Mouse (Mus musculus) embryo, embryonic 11 days (tissue): Measurements from ENCODE around the gene Pde7b.

Experiments used
- DNase-seq: peaks from one replicate; pipeline ENCODE4 v3.0.0-alpha.2; 2015

The Pde7b gene

GRCm38 (mm10) chr10:20492216-20492964 is 232.5 kb downstream of the Pde7b start:
- DNase-seq = no peak

DNA sequence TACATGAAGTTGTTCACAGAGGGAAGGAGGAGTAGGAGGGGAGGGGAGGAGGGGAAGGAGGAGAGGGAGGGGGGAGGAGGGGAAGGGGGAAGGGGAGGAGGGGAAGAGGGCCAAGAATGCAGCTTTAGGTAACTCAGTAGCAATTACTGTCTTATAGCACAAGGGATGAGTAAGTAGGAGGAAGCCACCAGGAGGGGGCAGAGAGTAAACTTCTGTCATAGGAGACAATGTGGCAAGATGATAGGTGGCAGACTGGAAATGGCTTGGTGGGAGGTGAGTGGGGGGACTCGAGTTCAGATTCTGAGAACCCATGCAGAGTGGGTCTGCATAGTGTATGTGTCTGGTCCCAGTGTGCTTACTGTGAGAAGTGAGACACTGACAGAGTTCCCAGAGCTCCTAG is 234.1 kb downstream of the Pde7b start:
- DNase-seq = peak; percentile 28

- no peak for DNase-seq
Measured at GRCm38 (mm10) chr10:20490281-20490680, 234.6 kb downstream of the Pde7b start.

DNA sequence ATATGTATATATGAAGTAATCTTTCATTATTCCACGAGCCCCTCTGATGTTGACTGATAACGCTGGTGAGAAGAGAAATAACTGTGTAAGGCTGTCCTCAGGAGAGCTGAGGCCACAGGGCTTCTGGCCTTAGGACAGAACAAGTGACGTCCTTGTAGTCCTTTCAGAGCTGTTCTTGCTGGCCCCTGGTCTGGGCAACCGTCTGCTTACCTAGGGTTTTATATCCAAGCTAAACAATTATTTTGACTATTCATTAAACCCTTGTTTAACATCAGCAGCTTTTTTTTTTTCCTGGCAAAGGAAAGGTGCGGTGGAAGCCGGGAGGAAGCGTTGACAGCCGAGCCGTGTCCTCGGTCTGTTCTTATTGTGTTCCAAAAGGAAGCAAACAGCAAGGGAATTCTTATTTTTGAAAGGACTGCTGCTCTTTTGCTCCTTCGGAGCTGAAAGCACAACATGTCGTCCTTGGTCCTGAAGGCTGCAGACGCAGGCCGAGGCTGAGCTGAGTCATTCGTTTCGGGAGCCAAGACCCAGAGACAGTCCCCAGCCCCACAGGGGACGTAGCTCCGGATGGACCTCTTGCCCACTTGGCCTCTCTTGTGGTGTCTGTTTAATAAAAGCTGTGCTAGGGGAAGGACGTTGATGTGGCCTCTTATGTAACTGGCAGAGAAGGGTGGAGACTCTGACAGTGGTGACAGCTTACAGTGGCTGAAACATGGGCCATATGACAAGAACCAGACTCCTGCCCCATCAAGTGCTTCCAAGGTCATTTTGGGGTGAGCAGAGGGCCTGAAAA is 238.2 kb downstream of the Pde7b start:
- peak; percentile 21 for DNase-seq

DNA sequence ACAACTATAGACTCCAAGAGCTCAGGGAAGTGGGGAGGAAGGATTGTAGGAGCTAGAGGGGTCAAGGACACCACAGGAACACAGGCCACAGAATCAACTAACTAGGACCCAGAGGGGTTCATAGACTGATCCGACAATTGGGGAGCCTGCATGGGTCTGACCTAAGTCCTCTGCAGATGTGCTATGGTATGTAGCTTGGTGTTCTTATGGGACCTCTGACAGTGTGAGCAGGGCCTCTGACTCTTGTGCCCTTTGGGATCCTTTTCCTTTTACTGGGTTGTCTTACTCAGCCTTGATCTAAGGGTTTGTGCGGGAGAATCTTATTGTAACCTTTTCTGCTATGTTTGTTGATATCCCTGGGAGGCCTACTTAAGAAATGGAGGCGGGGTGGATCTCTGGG is 239.1 kb downstream of the Pde7b start:
- DNase-seq = no peak

DNA sequence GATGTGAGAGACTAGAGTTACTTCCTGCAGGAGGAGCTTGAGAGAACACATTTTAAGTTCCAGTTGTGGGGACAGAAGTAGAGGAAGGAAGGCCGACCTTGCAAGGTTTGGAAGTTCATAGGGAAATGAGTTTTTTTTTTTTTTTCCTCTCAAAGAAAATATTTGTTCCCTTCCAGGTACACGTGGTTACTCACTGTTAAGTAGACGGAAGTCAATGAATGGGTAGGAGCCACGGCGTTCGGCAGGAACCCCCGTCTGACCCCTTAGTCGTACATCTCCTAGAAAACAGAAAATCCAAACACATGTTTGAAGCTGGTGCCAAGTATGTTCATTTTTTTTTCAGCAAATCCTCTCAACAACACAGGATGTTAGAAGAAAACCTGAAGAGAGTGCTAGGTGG is 245.4 kb downstream of the Pde7b start:
- no peak for DNase-seq

DNA sequence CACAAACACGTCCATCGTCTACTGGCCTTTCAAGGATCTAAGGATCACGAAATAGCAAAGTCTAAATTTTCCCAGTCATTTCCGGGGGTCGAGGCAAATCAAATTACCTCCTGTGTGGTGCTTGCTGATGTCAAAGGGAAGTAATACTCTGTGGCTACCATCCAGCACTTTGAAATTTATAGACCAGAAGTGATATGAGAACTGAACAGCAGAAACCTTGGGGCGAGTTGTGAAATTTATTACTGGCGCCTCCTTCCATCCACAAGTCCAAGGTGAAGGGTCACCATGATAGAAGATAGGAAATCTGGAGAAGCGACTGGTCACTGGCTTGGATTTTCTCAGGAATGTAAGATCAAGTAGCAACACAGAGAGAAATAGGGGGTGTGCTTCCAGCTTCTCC is 246.4 kb downstream of the Pde7b start:
- no peak for DNase-seq

GRCm38 (mm10) chr10:20474831-20475230 is 250.0 kb downstream of the Pde7b start:
- DNase-seq = peak; percentile 28

- DNase-seq = no peak
Measured at GRCm38 (mm10) chr10:20474036-20474435, 250.8 kb downstream of the Pde7b start.

GRCm38 (mm10) chr10:20473505-20473904 is 251.4 kb downstream of the Pde7b start:
- DNase-seq = no peak

DNA sequence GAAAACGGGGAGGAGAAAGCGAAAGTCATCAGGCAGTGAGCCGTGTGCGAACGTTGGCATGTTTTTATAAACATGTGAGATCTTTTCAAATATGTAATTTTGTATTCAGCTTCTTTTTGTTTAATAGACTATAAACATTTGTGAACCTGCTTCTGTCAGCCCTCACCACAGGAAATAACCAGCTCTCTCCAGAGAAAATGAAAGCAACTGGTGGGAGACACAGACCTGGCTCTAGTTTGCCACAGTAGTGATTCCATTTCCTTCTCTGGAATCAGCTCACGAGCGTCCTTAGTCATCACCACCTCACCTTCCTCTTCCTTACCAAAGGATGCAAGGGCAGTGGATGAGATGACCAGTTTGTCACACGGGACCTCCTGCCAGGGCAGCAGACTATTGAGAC is 252.9 kb downstream of the Pde7b start:
- no peak for DNase-seq

GRCm38 (mm10) chr10:20464631-20465030 is 260.2 kb downstream of the Pde7b start:
- no peak for DNase-seq

GRCm38 (mm10) chr10:20463941-20464340 is 260.9 kb downstream of the Pde7b start:
- DNase-seq = no peak

DNA sequence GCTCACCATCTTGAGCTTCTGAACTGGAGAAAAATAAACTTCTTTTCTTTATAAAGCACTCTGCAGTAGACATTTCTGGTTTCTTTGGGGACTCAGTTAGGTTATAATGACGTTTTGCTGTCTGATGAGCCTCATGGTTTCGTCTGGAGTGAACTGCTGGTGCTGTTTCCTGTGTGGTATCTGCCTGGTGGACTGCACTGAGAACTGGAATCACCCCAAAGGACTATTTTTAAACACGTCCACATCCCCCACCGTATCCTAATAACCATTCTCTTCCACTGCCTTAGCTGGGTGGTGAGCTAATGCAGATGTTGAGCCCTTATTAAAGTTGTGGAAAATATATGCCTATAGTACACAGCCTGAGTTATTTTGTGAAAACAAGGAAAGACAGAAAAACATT is 262.3 kb downstream of the Pde7b start:
- no peak for DNase-seq

- no peak for DNase-seq
Measured at GRCm38 (mm10) chr10:20459657-20460350, 265.1 kb downstream of the Pde7b start.

GRCm38 (mm10) chr10:20459160-20459559 is 265.7 kb downstream of the Pde7b start:
- no peak for DNase-seq

DNA sequence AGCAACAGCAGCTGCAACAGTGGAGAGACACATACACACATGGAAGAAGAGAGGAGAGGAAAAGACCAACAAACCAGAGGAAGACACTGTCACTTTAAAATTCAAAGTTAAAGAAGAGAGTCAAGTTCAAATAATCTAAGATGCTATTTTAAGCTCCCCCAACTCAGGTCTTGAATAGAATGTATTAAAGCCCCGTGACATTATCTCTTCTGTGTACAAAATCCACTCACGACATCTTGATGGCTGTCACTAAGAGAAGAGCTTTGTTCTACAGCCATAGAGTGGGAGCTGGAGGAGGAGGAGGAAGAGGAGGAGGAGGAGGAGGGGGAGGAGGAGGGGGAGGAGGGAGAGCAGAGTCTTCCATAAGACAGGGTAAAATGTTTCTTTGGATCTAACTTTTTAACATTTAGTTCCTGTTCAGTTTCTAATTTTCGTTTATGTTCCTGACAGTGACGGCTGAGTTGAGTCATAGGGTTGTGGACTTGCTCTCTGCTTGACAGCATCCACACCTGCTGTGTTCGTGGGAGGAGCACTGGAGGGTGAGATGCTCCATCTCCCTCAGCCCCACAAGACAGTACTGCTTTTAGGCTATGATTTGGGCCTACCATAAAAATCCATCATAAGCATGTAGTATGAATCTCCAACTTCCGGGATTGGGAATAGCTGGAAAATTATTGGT is 270.4 kb downstream of the Pde7b start:
- no peak for DNase-seq

- DNase-seq = no peak
Measured at GRCm38 (mm10) chr10:20437428-20437827, 287.4 kb downstream of the Pde7b start.

DNA sequence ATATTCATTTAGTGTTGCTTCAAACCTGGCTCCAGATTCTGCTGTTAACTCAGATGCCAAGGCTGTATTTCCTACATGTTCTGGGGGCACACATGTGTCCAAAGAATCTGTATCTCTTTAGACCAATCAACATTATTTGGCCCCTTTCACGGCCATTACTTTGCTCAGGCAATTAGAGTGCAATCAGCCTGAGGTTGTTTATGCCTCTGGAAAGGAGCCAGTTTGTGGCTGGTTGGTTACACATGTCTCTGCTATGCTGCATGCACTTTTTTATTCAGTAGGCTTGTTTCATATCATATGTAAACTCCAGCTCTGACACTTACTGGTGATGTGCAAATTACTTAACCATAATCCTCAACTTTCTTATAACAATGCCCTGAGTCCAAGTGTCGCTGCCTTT is 287.9 kb downstream of the Pde7b start:
- DNase-seq = no peak

GRCm38 (mm10) chr10:20435913-20436312 is 289.0 kb downstream of the Pde7b start:
- no peak for DNase-seq

DNA sequence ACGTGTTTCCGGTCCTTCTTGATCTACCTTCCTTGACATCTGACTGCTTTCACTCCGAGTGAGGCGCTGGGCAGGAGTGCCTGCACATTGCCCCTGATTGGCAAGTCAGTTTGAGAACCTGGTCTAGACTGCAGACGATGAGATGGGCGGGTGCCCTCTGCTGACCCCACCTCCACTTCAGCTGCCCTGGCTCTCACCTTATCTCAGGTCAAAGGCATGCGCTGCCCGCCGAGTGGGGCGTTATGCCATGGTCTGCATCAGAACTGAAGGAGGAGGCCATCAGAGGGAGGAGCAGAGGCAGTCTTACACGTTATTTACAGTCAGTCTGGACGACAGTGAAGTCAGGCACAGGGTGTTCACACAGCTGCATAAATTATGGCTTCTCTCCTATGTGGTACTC is 293.5 kb downstream of the Pde7b start:
- DNase-seq = no peak

DNA sequence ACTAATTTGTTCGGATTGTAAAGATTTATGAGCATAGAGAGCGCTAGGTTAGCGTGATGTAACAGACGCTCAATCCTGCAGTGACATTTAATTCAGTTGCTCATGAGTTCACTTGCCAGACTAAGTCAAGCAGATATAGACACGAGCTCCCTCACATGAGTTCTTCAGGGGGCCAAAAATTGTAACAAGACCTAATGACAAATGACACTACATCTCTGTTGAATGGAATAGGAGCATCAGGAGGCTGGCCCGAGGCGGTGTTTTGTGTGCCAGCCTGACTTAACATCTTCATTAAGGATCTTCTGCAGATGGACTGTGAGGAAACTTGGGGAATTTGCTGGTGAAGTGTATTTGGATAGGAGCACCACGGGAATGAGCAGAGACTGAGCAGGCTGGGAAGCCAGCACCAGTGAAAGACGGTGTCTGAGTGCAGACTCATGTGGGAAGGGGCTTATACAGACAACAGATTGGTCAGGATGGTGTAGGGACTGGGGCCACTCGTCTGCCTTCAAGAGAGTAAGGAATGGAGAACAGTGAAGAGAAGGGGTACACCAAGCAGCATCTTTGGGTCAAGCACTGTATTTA is 303.5 kb downstream of the Pde7b start:
- no peak for DNase-seq

GRCm38 (mm10) chr10:20420296-20420695 is 304.6 kb downstream of the Pde7b start:
- no peak for DNase-seq
